Mouse (Mus musculus) hindlimb bud, embryonic 11.5 days (tissue): ENCODE results near the gene Car10.
A peak's percentile ranks its signal among the peaks of the same experiment; 100 is the strongest.
"Not testable (repeated sequence)": the region's sequence is repeated elsewhere in the genome, so short reads cannot be mapped to it uniquely, and the experiment has no call there.

Source experiments
- DNase-seq: peaks from one replicate; pipeline ENCODE4 v3.0.0-alpha.2; 2012; ENCODE audit warnings: low read depth, low spot score; ENCODE audit errors: extremely low spot score

Car10 gene

DNA sequence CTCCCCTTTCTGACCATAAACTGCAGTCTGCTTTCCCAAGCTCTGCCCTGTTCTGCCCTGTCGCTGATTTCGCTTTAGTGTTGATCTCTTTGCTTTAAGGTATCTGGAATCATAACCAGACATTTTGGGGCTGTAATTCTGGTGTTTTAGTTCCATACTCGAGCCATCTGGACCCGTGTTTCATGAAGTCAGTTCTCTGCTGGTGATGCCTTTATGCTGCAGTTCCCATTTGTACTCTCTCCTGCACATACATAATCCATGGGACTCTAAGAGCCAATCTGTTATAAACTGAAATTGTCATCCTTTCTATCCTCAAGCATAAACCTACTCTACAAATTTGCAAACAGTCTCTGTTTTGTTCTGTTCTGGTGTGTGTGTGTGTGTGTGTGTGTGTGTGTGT, 293.3 kb downstream of the Car10 start:
- no peak for DNase-seq

DNA sequence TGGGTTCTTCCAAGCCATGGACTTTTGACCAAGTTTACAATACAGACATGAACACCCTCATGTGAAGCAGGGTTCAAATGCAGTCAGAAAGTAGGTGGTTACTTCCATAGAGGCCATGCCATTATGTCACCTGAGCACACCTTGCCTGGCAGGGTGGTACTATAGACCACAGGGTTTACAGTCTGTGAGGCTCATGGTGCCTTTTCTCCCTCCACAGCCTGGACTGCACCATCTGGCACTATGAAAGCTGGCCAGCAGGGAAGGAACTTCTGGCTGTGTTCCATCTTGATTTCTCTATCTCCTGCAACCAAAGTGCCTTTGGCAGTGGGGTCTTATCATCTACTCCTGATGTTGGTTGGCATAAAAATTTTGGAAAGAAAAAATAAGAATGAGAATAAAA, 295.5 kb downstream of the Car10 start:
- DNase-seq: not testable (repeated sequence)

DNA sequence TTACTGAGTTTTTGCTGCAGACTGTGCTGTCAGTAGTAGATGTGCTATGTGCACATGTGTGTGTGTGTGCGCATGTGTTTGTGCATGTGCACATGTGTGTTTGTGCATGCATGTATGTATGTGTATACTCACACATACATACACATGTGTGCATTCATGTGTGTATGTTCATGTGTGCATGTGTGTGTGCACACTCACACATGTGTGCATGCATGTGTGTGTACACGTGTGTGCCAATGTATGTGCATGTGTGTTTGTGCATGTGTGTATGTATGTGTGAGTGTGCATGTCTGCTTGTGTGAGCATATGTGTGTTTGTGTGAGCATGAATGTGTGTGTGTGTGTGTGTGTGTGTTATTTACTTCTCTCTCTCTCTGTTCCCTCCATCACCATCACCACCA, 298.5 kb downstream of the Car10 start:
- no peak for DNase-seq

DNA sequence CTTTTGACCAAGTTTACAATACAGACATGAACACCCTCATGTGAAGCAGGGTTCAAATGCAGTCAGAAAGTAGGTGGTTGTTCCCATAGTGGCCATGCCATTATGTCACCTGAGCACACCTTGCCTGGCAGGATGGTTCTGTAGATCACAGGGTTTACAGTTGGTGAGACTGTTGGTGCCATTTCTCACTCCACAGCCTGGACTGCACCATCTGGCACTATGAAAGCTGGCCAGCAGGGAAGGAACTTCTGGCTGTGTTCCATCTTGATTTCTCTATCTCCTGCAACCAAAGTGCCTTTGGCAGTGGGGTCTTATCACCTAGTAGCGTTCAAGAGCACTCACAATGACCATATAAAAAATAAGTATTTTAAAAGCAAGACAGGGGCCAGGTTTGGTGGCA, 303.3 kb downstream of the Car10 start:
- not testable (repeated sequence) for DNase-seq

DNA sequence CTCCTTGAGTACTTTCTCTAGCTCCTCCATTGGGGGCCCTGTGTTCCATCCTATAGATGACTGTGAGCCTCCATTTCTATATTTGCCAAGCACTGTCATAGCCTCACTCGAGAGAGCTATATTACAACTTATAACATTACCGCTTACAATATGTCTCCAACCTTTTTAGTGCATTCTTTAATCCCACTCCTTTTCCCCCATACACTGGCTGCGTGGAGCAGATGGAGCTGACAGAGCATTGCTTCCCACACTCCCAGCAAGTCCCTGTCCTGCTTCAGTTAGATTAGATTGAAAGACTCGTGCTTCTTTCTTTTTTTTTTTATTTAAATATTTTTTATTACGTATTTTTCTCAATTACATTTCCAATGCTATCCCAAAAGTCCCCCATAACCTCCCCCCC, 310.2 kb downstream of the Car10 start:
- DNase-seq: no peak

DNA sequence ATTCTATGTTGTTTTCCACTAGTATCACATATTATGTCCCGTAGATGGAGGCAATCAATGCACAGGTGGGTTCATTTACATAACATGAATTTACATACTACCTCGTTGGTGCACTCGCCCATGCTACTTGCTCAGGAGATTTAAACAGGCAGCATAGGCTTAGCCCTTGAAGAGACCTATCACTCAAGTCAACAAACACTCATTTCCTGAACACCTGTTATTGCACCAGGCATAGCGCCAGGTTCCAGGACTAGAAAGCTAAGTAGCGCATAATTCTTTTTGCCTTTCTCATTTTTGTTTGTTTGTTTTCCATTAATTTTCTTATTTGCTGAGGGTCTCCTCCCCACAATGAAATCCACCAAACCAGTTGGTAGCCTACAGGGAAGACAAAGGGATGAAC, 333.7 kb downstream of the Car10 start:
- DNase-seq: no peak

DNA sequence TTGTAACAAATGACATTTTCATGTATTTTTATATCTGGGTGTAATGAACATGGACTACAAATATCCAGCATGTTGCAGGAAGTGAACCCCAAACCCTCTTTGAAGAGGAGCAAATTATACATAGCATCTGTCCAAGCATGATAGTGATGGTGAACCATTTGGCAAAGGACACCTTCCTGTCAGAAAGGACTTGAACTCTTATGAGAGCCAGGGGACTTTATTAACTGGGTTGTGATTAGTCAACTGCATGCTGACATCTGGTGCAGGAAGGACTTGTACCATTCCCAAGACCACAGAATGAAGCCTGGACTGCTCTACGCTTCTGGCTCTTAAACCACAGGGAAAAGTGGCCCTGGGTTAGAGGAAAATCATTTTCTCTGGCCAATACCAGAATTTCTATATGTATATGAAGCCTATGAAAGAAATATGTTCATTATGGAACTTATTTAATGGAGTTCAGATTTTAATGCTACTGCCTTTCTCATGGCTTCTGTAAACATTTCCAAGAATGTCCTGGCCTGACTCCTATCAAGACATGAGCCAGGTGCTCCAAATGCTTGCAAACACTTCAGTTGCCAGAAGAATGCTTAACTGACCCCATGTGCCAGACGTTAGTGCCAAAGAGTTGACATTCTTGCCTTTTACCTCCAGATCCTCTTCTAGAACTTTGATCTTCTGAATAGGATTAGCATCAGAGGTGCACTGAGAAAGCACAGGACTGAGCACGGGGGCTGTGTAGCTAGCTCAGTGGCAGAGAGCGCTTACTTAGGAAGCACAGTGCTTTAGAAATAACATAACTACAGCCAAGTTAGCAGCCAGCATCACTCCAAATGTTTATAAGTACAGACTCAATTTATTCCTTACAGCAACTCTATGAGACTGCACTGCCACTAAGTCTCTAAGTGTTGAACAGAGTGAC, 337.4 kb downstream of the Car10 start:
- no peak for DNase-seq

DNA sequence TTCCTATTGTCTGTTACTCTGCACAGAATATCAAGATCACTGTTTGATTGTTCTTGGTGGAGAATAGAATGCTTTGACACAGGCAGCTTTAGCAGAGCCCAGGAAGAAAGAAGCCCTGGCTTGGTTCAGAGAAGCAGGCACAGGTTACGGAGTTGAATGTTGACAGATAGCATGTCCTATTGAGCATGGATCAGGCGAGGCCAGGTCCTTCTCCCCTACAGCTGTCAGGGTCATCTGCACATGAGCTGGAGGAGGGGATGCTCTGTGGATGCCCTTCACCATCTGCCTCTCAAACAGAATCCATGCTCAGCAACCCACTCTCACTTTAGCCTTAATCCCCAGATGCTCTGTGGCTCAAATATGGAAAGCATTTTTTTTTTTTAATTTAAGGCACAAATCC, 339.1 kb downstream of the Car10 start:
- DNase-seq: no peak

DNA sequence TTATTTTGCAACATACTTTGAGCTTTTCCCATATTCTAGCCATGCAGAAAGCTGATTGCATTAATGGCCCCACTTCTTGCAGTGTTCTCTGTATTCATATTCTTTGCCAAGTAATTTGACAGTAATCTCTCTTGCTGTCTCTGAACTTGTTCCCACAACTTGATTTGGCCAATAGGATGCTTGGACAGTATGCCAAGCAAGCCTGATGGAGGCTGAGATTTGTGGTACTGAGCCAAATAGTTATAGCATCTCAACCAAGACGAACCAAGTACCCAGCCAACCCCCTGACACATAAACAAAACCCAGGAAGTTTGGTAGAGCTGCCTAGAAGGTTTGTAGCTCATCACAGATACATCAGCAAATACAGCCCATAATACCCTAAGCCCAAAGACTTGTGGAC, 342.6 kb downstream of the Car10 start:
- no peak for DNase-seq

DNA sequence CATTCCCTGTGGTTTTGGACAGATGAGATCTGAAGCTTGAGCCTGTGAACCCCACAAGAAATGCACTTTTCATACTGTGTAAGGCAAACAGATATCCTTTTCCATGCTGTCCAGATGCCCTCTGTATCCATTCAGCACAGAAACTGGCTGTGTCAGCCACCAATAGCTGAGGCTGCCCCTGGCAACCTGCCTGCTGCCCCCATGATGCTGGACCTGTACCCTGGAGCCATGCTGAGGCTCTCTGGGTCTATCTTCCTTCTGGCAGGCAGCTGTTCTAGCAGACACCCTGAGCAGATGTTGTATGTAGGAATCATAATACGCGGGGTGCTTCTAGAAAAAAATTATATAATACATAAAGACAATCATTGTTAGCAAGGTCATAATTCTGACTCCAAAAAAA, 345.9 kb downstream of the Car10 start:
- DNase-seq: no peak

DNA sequence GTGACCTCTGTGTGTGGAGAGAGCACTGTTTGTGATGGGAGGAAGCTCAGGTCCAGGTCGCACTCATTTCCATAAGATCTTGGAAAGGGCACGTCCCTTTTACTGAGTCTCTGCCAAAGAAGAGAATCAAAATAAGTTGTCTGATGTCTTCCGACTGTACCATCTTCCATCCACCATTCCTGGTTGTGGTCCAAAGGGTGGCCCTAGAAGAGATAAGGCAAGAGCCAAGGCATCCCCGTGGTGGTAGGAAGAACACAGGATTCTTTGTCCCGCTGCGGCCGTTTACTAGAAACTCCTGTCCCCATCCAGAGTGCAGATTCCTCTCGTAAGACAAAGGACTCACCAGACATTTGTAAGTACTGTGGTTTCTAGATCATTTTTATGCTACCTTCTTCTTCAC, 346.9 kb downstream of the Car10 start:
- DNase-seq: no peak

DNA sequence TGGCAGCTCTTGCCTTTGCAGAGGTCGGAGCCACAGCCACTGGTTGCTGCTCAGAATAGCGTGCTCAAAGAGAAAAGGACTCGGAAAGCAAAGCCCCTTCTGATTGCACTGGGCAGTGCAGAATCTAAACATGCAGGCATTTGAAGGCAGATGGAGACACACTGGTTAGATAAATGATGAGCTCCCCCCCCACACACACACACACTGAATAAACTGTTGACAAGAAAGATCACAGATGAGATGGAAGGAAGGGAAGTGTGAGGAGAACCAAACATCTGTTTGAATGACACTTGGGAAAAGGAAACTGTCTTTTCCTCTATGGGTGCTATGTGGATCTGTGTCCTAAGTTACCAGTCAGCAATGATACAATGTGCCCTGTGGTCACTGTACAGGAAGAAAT, 349.7 kb downstream of the Car10 start:
- DNase-seq: no peak

DNA sequence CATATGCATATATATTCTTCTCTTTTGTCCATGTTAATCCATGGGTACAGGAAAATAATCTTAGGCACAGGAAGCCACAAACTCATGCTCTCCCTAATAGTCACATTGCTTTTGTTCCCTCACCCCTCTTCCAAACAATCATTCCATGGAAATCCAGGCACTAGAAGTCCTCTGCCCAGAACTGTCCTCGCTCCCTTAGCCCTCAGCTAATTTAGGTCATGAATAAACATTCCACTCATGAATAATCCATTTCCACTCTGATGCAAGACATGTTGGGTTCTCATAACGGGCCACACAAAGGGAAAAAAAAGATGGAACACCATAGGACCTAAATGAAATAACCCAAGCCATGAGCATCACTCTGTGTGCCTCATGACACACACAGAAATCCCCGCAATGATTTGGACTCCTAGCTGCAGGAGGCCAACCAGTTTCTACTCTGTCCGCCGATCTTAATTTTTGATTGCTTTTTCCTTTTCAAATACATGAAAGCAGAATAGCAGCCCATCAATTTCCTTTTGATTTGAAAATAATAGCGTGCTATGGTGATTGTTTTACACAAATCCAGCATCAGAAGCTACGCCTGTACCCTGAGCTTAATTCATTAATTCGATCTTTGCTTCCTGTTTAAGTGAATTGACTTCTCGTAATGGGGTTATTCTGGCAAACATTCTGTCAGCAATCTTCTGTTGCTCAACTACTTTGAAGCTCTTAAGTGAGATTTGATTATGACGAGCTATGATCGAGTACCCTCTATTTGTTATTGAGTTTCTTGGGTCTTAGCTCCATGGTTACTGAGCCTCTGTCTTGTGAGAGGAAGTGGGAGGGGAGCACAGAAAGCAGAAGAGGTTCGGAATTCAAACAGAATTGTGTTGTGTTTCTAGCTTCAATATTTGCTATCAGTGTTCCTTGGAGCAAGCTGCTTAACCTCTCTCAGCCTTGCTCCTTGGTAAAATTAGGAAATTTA, 350.7 kb downstream of the Car10 start:
- DNase-seq: no peak

DNA sequence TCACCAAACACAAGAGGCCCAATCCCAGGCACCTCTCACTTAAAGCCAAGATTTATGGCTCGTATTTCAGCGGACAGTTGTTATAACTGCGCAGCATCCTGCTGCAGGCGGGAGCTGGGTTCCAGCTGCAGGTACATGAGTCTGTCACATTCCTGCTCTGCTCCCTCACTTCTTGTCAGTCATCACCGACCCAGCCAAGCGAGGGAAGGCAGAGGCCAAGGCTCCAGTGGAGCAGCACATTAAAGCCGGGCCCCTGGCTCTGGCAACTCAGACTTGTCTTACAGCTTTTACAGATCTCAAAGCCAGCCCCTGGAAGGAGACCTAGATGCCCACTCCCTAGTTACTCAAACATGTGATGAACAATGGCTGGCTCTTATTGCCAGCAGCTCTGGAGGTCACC, 352.7 kb downstream of the Car10 start:
- DNase-seq: no peak

DNA sequence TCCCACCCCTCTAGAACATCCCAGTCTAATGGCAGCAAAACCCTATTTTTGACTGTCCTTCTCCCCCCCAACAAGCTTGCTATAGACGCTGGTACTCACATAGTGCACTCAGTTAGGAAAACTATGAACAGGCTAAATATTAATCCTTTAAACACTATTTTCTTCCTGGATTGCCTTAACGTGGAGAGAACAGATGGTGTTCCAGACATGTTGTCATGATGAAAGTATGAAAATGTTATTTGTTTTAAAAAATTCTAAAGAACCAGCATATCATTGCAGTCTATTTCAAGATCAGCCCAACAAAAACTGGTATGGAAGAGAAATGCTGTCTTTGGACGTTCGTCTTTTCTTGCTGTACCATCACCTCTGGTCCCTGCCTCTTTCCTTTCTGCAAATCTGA, 368.4 kb downstream of the Car10 start:
- no peak for DNase-seq

DNA sequence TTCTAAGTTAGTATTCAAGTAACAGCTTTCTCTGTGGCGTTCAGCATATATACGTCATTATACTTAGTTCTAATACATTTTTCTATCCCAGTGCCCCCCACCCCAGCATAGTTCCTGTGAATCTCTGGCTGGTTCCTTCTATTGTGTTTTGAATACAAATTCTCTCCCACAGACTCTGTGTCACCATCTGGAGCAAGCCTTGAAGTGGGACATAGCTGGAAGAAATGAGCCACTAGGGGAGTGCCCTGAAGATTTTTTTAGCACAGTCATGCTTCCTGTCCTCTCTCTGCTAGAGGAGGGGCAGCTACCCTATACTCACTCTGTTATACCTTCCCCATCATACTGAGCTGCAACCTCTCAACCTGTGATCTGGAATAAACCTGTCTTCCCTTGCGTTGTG, 369.9 kb downstream of the Car10 start:
- no peak for DNase-seq

DNA sequence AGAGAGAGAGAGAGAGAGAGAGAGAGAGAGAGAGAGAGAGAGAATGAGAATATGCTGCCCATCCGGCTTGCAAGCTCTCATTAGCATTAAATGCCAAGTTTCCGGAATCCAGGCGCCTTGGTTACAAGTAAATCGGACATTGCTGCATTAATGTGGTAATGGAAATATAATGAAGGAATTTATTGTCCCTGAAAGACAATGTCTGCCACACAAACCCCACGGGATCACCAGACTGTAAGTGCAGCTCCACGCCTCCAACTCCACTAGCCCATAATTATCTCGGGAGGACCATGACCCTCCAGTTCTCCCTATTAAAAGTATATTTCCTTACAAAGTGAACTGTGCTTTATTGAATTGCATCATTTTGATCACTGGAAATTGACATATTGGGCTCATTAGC, 372.9 kb downstream of the Car10 start:
- no peak for DNase-seq

DNA sequence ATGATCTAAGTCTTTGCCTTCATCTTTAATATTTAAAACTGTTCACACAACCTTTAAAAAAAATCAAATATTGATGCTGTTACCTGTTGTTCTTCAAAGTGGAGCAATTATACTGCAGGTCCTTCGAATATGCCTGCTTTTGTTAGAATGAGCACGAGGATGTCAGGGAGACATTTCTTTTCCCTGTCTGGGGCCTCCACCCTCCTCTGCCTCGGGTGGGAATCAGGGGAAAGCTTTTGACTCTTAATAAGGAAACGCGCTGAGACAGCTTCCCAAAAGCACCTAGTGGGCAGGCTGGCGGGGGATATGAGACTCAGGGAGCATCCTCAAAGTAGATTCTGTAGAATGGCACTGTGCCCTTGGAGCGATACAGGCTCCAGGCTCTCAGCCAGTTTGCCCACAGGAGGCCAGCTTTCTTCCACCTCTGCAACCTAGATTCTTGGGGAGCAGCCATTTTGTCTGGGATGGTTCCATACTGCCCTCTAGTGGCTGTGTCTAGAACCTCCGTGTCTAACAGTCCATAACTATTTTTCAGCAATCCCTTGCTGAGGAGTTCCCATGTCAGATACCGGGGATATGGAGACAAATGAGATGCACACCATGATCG, 373.8 kb downstream of the Car10 start:
- peak; percentile 47 for DNase-seq

DNA sequence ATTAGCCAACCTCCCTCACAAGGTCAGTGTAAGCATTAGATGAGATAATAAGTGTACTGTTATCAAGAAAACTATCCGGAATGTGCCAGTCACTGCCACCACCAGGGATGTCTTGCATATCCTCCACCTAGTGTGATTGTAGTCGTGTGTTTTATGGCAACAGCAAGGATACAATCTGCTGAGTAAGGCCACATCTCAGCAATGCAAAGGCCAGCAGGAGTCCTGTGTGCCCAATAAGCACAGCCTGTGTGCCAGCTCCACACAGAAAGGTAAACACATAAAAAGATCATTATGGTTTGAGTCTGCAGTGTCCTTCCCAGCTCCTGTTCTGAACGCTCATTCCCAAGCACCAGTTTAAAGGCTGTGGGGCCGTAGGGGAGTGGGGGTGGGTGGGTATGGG, 386.8 kb downstream of the Car10 start:
- DNase-seq: no peak

DNA sequence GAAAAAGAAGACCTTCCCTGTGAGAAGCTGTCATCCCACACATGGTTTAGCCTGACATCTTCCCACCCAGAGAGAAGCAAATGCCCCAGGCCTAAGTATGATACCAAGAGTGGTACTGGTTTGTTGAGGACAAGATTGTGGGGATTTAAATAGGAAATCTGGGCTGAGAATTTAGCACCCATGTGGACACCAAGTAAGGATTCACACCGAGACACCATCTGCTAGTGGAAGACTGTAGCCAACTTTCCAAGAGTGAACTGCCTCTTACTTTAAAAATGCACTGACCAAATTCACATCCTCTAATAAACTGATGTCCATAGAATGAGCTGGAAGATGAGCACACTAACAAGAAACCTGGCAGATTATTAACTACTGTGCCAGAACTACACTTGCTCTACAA, 389.2 kb downstream of the Car10 start:
- DNase-seq: no peak

DNA sequence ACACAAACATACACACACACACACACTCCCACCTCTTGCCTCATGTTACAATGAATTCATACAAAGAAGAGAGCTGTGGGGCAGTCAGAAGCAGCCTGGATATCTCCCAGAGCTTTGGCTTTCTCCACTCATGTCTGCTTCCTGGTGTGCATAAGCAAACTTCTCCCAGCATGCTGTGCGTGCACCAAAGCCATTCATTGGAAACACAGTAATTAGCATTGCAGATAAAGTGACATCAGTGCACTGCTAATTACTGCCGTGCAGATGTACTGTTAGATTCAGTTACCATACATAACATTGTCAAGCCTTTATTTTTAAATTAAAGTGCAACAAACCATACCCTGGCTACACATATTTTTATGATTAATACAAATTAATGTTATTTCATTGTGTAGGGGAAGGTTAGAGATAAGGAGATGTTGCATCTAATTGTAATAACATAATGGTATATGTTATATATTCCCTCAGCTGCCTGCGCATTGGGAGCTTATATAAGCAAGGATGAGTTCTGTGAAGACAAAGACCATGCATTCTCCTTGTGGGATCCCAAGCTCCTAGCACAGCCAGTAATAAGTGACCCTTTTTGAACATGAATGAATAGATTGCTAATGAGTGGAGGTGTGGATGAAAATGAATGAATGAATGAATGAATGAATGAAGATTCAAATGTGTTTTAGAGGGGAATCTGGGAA, 390.2 kb downstream of the Car10 start:
- no peak for DNase-seq
